Mouse (Mus musculus) neural tube, embryonic 12.5 days (tissue): ENCODE results near the gene Tmeff1. TPM values are rescaled to one million over a fixed set of nuclear protein-coding genes. Genes with fewer than 3 reads are reported as not detected.
"Not testable (repeated sequence)": the region's sequence is repeated elsewhere in the genome, so short reads cannot be mapped to it uniquely, and the experiment has no call there.

Experiments used
- ATAC-seq: fragments of 200-750 bp; cut with Nextera tagmentation; 2 replicates; pipeline ENCODE4 v1.8.0; 2017; ENCODE audit warnings: low read depth, mild to moderate bottlenecking, moderate TSS enrichment, moderate library complexity; ENCODE audit not compliant: low FRiP score
- H3K27ac ChIP-seq: fragments of 300-500 bp; sonication (generic); 2 replicates; pipeline ENCODE4 v1.5.1; 2016
- H3K27me3 ChIP-seq: fragments of 300-500 bp; sonication (generic); replicated peaks from 2 replicates; pipeline ENCODE4 v1.6.1; 2016; ENCODE audit warnings: mild to moderate bottlenecking
- H3K36me3 ChIP-seq: fragments of 300-500 bp; sonication (generic); 2 replicates; pipeline ENCODE4 v1.6.1; 2016; ENCODE audit warnings: mild to moderate bottlenecking
- H3K4me1 ChIP-seq: fragments of 300-500 bp; sonication (generic); 2 replicates; pipeline ENCODE4 v1.6.1; 2016
- H3K4me2 ChIP-seq: fragments of 300-500 bp; sonication (generic); replicated peaks from 2 replicates; pipeline ENCODE4 v1.6.1; 2016; ENCODE audit warnings: mild to moderate bottlenecking
- H3K4me3 ChIP-seq: fragments of 300-500 bp; sonication (generic); 2 replicates; pipeline ENCODE4 v1.5.1; 2016
- H3K9ac ChIP-seq: fragments of 300-500 bp; sonication (generic); 2 replicates; pipeline ENCODE4 v1.6.1; 2016; ENCODE audit warnings: mild to moderate bottlenecking
- H3K9me3 ChIP-seq: fragments of 300-500 bp; sonication (generic); 2 replicates; pipeline ENCODE4 v1.6.1; 2016; ENCODE audit warnings: mild to moderate bottlenecking
- WGBS: fragments of 180-500 bp; shearing (Covaris S2); methylation state at CpG from one replicate; pipeline ENCODE4 v1.1.7; 2016; 5-methylcytosine and 5-hydroxymethylcytosine counted together
- polyA plus RNA-seq: library from polyadenylated mRNA; unstranded; fragments of >200 nt; fragmentation: Nextera tagmentation; extraction: Ambion mirVana; gene quantifications from 2 replicates; pipeline ENCODE4 v1.2.1, GENCODE M21; 2016

The Tmeff1 gene
- polyA plus RNA-seq, 1 experiment from 2014 or later = 328 TPM

DNA sequence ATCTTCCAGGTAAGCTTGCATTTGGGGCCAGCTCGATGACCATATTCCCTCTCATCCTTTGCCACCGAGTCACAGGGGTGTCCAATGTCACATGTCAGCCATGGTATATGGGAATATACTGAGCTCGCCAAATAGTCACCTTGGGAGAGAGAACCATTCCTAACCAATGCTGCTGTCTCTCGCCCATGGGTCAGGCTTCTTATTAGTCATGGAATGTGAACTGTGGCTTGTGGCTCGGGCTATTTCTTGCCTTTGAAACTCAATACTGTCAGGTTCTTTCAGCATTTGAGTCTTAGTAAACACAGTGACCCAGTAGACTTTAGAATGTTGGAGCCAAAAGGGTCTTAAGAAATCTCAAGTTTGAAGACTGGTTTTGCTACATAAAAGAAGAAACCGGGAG is 79.0 kb downstream of the Tmeff1 start:
- Histone ChIP-seq H3K27ac (no peak overlapping the region), H3K27me3 (no peaks in the 10 kb centered on the region), H3K4me2 (no peak overlapping the region), H3K36me3 (peaks cover 52% of the 10 kb centered on the region), H3K4me1 (no peaks in the 10 kb centered on the region), H3K9me3 (no peaks in the 10 kb centered on the region), H3K9ac (no peak overlapping the region), H3K4me3 (no peak overlapping the region)
- WGBS = 94% methylated on average over 6 of the region's 6 CpGs
- ATAC-seq = no peak

DNA sequence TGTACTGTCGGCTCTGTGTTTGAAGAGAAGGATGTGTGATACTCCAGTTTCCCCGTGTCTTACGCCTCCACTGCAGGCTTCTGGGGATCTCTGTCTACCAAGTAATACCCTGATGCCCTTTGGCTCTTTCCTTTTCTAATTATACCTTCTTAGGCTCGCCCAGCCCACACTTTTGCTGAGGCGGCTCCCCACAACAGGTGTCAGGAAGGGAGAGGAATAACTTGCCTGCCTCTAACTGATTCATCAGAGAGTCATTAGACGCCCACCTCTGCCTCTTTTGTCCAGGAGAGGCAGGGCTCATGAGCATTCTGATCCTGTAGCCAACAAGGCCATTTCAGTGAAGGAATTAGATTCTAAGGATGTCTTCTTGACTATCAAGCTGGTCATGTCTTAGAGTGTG is 82.3 kb downstream of the Tmeff1 start:
- no peak overlapping the region for H3K4me2 ChIP-seq
- no peaks in the 10 kb centered on the region for H3K9me3 ChIP-seq
- H3K4me3 ChIP-seq = no peak overlapping the region
- ATAC-seq = no peak
- 92% methylated on average over 6 of the region's 6 CpGs for WGBS
- H3K4me1 ChIP-seq = no peaks in the 10 kb centered on the region
- no peak overlapping the region for H3K27ac ChIP-seq
- no peaks in the 10 kb centered on the region for H3K27me3 ChIP-seq
- peaks cover 43% of the 10 kb centered on the region for H3K36me3 ChIP-seq
- no peak overlapping the region for H3K9ac ChIP-seq

DNA sequence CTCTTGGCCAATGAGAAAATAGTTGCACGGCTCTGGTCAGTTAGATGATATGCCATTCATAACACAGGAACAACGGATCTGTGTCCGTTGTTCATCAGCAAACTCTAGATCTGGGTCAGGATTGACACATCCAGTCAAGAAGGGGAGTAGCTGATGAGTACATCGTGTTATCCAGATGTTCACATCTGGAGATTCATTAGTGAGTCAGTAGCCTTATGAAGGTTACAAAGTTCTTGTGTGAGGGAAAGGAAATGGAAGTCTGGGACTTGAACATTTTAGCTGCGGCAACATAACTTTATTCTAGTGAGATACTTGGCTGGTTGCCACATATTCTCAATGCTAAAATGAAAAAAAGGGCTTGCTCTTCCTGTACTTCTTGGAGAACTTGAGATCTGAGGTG is 87.9 kb downstream of the Tmeff1 start:
- WGBS = 94% methylated on average over 5 of the region's 5 CpGs
- no peaks in the 10 kb centered on the region for H3K4me1 ChIP-seq
- no peak overlapping the region for H3K4me2 ChIP-seq
- H3K36me3 ChIP-seq = peaks cover 52% of the 10 kb centered on the region
- H3K9me3 ChIP-seq = no peaks in the 10 kb centered on the region
- H3K9ac ChIP-seq = no peak overlapping the region
- H3K27me3 ChIP-seq = no peaks in the 10 kb centered on the region
- H3K27ac ChIP-seq = no peak overlapping the region
- no peak for ATAC-seq
- H3K4me3 ChIP-seq = no peak overlapping the region

DNA sequence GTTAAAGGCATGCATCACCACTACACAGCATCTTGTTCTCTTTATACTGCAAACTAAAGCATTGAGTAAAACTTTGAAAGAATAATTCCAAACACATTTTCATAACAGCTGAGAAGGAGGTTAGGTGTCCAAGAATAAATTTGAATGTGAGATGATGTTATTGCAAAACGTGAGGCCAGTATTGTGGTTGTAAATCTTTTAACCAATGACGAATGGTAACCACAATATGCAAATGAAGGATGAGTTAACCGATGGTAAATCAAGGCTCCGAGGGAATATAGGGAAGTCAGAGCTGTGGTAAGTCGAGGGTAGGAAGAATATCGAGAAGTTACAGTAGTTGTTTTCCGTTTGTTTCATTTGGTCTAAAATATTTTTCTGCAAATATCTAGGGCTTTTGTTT is 89.4 kb downstream of the Tmeff1 start:
- no peak overlapping the region for H3K27ac ChIP-seq
- H3K9ac ChIP-seq = no peak overlapping the region
- no peaks in the 10 kb centered on the region for H3K9me3 ChIP-seq
- no peak for ATAC-seq
- no peak overlapping the region for H3K4me2 ChIP-seq
- H3K36me3 ChIP-seq = peaks cover 47% of the 10 kb centered on the region
- WGBS = 90% methylated on average over 7 of the region's 7 CpGs
- H3K4me1 ChIP-seq = no peaks in the 10 kb centered on the region
- H3K4me3 ChIP-seq = no peak overlapping the region
- no peaks in the 10 kb centered on the region for H3K27me3 ChIP-seq

DNA sequence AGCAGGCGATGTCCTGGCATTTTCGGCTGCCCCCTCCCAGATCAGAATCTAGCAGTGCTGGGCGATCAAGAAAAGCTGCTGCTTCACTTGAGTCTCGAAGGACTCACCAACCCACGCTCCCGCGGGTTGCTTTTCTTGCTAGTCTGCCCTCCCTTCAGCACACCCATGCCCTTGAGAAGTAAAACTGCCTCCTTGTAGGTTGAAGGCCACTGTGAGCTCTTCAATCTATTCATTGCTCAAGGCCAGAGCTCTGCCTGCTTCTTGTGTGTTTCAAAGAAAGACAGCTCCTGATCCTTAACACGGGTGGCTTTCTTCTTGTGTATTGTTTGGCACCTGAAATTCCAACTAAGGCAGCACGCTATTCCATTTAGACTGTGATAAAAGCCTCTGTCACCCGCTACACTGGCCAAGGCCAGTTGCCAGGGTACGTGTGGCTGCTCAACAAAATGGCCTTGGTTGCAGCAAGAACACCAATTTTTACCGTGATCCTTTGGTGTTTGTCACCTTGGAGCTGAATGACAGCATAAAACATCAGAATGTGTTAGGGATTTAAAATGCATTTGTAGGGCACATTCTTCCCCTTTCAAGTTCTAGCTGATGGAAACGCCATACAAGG is 91.7 kb downstream of the Tmeff1 start:
- Histone ChIP-seq H3K27ac (no peak overlapping the region), H3K4me2 (no peak overlapping the region), H3K9ac (no peak overlapping the region), H3K36me3 (peaks cover 36% of the 10 kb centered on the region), H3K9me3 (no peaks in the 10 kb centered on the region), H3K4me1 (no peaks in the 10 kb centered on the region), H3K4me3 (no peak overlapping the region), H3K27me3 (no peaks in the 10 kb centered on the region)
- no peak for ATAC-seq
- 92% methylated on average over 13 of the region's 13 CpGs for WGBS

DNA sequence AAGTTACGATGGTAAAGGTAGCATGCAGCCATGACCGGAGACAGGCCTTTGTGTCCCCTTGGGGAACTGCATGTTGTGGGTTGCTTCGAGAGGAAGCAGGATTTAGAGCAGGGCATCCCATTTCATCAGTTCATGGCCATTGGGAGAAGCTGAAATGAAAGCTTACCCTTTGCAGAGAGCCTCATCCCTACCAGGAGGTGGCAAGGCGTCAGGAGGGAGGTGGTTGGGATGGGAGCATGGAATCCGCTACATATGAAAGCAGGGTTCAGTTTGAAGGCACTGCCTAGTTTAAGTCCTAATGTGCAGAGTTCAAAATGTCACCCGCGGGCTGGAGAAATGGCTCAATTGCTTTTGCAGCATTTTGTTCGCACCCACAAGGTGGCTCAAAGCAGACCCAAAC is 92.3 kb downstream of the Tmeff1 start:
- Histone ChIP-seq H3K9me3 (no peaks in the 10 kb centered on the region), H3K4me3 (no peak overlapping the region), H3K9ac (no peak overlapping the region), H3K4me1 (no peaks in the 10 kb centered on the region), H3K4me2 (no peak overlapping the region), H3K27ac (no peak overlapping the region), H3K36me3 (peaks cover 30% of the 10 kb centered on the region), H3K27me3 (no peaks in the 10 kb centered on the region)
- 93% methylated on average over 8 of the region's 8 CpGs for WGBS
- no peak for ATAC-seq

DNA sequence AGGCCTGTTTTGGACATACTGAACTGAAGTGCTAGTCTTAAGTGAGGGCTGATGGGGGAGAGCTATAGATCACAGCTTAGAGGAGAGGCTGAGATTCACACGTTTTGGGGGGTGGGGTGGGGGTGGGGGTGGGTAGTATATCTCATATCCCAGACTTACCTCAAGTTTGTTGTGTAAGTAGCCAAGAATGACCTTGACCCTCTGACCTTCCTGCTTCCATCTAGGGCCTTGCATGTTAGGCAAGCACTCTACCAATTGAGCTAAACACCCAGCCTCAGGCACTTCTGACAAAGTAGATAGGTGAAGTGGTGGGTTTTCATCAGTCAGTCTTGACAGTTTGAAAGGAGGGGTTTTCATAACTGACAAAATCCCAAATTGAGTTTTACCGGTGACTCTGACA is 92.8 kb downstream of the Tmeff1 start:
- no peaks in the 10 kb centered on the region for H3K27me3 ChIP-seq
- H3K4me1 ChIP-seq = no peaks in the 10 kb centered on the region
- H3K4me2 ChIP-seq = no peak overlapping the region
- H3K27ac ChIP-seq = no peak overlapping the region
- no peak overlapping the region for H3K4me3 ChIP-seq
- no peak for ATAC-seq
- 90% methylated on average over 2 of the region's 2 CpGs for WGBS
- H3K9me3 ChIP-seq = no peaks in the 10 kb centered on the region
- no peak overlapping the region for H3K9ac ChIP-seq
- peaks cover 25% of the 10 kb centered on the region for H3K36me3 ChIP-seq

DNA sequence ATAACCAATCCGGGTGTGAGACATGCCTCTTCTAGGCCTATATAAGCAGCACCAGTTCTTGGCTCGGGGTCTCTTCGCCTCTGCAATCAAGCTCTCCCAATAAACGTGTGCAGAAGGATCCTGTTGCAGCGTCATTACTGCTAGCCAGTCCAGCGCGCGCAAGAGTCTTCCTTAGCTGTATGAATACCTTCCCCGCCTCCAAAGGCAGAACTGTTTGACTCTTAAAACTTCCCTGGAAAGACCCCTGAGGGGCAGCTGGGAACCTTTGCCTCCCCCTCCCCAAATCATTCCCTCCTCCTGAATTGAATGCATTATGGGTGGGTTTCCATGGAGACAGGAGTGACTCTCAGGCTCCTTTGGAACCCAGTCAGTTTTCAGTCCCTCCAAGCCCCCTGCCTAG is 93.8 kb downstream of the Tmeff1 start:
- Histone ChIP-seq H3K4me1 (no peaks in the 10 kb centered on the region), H3K9me3 (no peaks in the 10 kb centered on the region), H3K4me2 (no peak overlapping the region), H3K36me3 (peaks cover 15% of the 10 kb centered on the region; the same call in 1 of the 2 replicates), H3K27me3 (no peaks in the 10 kb centered on the region), H3K27ac (no peak overlapping the region), H3K9ac (no peak overlapping the region), H3K4me3 (no peak overlapping the region)
- no peak for ATAC-seq
- WGBS = 87% methylated on average over 9 of the region's 9 CpGs

DNA sequence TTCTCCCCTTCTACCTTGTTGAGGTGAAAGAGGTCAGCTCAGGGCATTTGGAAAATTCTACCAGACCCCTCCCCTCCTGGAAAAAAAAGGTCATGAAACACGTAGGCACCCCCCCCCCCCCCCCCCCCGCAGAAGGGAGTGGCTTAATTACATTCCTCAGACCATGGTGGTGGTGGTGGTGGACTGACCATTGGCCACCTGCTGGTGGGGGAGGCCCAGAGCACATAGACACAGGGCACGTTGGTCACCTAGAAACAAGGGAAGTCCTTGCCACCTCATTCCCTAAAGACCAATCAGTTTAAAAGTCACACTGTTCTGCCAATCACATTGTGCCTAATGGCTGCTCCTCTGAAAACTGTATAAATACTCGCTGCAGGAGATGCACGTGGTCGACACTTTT is 94.8 kb downstream of the Tmeff1 start:
- not testable (repeated sequence) for H3K9ac ChIP-seq, H3K27me3 ChIP-seq, H3K27ac ChIP-seq, H3K4me2 ChIP-seq, ATAC-seq, H3K4me3 ChIP-seq, H3K4me1 ChIP-seq, H3K9me3 ChIP-seq
- H3K36me3 ChIP-seq = peaks cover 12% of the 10 kb centered on the region; the same call in 1 of the 2 replicates
- WGBS = 63% methylated on average over 6 of the region's 6 CpGs

DNA sequence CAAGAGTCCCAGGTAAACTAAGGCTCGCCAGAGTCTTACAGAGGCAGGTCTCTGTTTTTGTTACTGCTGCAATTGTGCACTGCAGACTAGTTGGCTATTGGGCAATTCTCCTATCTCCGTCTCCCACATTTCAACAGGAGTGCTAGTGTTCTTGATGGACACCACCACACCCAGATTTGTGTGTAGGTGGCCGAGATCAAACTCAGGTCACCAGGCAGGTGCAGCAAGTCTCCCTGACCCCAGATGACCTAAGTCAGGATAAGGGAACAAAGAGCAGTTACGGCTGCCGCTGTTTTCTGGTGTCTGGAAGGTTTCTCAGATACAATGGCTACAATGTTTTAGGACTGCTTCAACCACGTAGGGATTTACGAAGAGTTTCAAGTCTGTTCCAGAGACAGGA is 95.2 kb downstream of the Tmeff1 start:
- no peaks in the 10 kb centered on the region for H3K4me1 ChIP-seq
- no peak overlapping the region for H3K27ac ChIP-seq
- H3K4me2 ChIP-seq = no peak overlapping the region
- no peaks in the 10 kb centered on the region for H3K9me3 ChIP-seq
- no peaks in the 10 kb centered on the region for H3K27me3 ChIP-seq
- H3K9ac ChIP-seq = no peak overlapping the region
- H3K4me3 ChIP-seq = no peak overlapping the region
- 72% methylated on average over 7 of the region's 7 CpGs for WGBS
- no peak for ATAC-seq
- peaks cover 12% of the 10 kb centered on the region; the same call in 1 of the 2 replicates for H3K36me3 ChIP-seq

DNA sequence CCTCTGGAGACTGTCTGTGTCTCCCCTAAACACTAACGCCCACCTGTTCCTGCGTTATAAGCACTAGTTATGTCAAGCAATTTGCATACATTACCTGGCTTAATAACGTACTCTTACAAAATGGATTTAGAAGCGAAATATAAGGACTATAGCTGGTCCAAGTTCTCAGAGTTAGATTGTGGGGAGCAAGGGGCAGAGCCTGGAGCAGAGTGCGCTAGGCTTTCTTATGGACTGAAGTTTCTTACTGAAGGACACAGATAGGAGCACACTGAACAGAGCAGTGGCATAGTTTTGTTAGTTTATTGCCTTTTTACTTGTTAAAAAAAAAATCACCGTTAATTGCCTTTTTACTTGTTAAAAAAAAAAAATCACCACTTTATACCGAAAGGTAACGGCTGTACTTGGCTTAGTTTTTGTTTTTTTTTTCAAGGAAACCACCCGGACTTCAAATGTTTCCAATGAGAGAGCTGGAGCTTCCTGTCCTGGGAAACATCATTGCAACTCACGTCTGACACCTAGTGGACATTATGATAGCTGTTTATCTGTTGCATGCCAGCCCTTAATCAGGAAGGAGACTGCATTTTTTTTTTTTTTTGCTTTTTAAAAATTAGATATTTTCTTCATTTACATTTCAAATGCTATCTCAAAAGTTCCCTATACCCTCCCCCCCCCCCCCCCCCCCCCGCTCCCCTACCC is 95.8 kb downstream of the Tmeff1 start:
- WGBS = 49% methylated on average over 10 of the region's 11 CpGs
- no peak overlapping the region for H3K4me3 ChIP-seq
- no peaks in the 10 kb centered on the region for H3K27me3 ChIP-seq
- H3K9ac ChIP-seq = no peak overlapping the region
- ATAC-seq = no peak
- no peaks in the 10 kb centered on the region for H3K4me1 ChIP-seq
- H3K4me2 ChIP-seq = no peak overlapping the region
- H3K36me3 ChIP-seq = peaks cover 9% of the 10 kb centered on the region; the same call in 1 of the 2 replicates
- no peaks in the 10 kb centered on the region for H3K9me3 ChIP-seq
- H3K27ac ChIP-seq = no peak overlapping the region

DNA sequence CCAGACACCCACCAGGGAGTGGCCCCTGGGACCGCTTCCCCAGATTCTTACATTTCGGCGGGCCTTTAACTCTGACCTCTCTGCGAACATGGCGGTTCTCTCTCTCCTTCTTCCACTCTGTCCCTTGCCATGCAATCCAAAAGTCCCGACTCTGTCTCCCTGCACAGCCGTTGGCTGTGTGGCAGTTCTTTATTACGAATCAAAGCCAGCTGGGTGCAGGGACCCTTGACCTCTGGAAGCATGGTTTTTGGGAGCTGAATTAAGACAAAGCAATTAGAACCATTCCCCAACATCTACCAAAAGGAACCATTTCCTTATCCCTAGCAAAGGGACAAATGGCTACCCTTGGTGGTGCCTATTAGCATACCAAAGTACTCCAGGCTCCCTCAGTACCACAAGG is 98.2 kb downstream of the Tmeff1 start:
- no peaks in the 10 kb centered on the region for H3K9me3 ChIP-seq
- ATAC-seq = no peak
- H3K4me3 ChIP-seq = no peak overlapping the region
- no peaks in the 10 kb centered on the region for H3K27me3 ChIP-seq
- no peaks in the 10 kb centered on the region for H3K4me1 ChIP-seq
- WGBS = 88% methylated on average over 8 of the region's 8 CpGs
- H3K4me2 ChIP-seq = no peak overlapping the region
- H3K36me3 ChIP-seq = no peaks in the 10 kb centered on the region
- no peak overlapping the region for H3K27ac ChIP-seq
- H3K9ac ChIP-seq = no peak overlapping the region

DNA sequence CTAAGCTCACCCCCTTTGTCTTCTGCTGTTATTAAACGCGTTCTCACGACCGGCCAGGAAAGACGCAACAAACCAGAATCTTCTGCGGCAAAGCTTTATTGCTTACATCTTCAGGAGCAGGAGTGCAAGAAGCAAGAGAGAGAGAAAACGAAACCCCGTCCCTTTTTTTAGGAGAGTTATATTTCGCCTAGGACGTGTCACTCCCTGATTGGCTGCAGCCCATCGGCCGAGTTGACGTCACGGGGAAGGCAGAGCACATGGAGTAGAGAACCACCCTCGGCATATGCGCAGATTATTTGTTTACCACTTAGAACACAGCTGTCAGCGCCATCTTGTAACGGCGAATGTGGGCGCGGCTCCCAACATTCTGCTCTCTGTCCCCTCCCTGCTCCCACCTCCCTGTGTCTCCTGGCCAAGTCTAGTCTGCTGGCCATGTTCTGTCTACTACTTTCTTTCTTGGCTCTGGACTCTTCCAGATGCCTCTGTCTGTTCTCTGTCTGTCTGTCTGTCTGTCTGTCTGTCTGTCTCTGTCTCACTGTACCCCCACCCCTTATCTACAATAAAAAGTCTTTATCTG is 98.7 kb downstream of the Tmeff1 start:
- not testable (repeated sequence) for H3K9me3 ChIP-seq, H3K9ac ChIP-seq, H3K4me2 ChIP-seq, ATAC-seq, H3K27ac ChIP-seq, H3K4me3 ChIP-seq, H3K4me1 ChIP-seq, H3K36me3 ChIP-seq, H3K27me3 ChIP-seq
- 96% methylated on average over 20 of the region's 21 CpGs for WGBS
